Mouse (Mus musculus): ENCODE results near the gene Tbx6. TPM values are rescaled to one million over a fixed set of nuclear protein-coding genes. Genes with fewer than 3 reads are reported as not detected.
"Not testable (repeated sequence)": the region's sequence is repeated elsewhere in the genome, so short reads cannot be mapped to it uniquely, and the experiment has no call there.

Gene Tbx6
- polyA plus RNA-seq, 2 experiments from 2014 or later: 2.7 to 2.8 TPM

DNA sequence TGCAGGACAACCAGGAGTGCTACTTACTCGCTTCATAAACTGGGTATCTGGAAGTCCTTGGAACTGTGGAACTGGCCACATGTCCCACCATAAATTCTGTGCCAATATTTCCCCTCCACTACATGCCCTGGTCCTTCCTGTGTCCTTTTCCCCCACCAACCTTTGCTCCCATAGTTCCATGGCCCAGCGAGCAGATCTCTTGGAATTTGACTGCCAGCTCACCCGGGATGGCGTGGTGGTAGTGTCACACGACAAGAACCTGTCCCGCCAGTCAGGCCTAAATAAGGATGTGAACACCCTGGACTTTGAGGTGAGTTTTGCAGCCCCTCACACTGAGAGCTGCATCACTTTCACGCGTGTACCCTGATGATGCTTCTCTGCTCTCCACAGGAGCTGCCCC is 14.3 kb upstream of the Tbx6 start:
- ATAC-seq: no peak

DNA sequence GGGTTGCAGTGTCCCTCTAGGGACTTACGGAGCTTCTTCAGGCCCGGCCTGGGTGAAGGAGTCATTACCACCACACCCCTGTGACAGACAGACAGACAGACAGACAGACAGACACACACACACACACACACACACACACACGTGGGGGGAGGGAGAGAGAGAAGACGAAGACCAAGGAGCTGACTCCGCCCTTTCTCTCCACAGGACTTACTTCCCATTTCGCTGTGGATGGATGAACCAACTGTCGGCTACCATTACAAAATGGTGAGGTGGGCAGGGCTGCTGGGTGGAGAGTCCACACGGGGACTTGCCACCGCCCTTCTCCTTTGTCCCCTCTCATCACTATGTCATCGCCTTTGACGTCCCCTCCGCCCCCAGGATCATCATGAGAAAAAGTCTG is 10.5 kb upstream of the Tbx6 start:
- ATAC-seq: no peak

- ATAC-seq: no peak
Observed at GRCm38 (mm10) chr7:126773351-126773750, 7.9 kb upstream of the Tbx6 start.

DNA sequence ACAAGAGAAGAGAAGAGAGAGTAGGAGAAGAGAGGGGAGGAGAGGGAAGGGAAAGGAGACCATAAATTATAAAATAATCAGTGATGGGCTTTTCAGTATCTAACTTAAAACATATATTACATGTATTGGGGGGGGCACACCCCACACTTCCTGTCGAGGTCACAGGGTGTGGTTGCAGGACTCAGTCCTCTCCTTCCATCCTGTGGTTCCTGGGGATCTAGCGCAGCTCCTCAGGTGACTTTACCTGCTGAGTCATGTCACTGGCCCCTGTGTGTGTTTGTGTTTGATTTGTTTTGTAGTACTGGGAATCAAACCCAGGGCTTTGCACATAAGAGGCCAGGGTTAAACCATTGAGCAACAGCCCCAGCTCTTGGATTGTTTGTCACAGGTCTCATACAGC is 6.8 kb upstream of the Tbx6 start:
- ATAC-seq: peak; percentile 38

DNA sequence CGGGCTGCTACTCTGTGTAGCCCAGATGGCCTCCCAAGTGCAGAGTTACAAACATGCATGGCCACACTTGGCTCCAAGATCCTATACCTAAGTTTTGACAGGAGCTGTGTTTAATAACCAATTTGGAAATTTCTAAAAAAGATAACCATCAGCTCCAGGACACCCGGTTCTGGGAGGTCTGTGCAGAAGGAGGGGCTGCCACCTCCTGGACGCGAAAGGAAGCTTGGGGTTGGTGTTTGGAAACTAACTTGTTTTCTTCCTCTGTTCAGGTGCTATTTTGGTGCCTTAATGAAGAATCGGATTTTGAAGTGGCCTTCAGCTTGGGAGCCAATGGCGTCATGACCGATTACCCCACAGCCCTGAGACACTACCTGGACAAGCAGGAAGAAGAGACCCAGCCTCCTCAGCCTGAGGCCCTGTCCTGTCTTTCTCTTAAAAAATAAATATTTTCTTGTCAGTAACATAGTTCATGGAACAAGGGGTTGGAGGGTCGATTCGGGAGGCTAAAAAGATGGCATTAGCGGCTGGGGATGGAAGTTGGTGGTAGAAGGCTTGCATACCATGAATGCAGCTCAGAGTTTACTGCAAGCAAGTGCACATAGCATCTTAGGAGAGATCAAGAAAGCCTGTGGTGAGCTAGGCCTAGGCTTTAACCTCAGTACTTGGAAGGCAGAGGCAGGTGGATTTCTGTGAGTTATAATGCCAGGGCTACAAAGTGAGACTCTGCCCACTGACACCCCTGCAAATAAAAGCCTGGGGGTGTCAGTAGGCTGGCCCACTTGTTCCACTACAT is 5.9 kb upstream of the Tbx6 start:
- ATAC-seq: no peak

DNA sequence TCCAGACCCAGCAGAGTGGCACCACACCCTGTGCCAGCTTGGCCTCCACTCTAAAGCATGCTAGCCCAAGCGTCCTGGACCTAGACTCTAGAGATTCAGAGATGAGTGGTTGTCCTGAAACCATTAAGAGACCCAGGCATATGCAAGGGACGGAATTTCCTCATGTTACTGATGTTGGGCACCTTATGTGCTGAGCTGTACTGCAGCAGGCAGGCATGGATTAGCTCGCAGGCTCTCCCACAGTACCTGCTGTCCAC is 5.4 kb upstream of the Tbx6 start:
- ATAC-seq: no peak

DNA sequence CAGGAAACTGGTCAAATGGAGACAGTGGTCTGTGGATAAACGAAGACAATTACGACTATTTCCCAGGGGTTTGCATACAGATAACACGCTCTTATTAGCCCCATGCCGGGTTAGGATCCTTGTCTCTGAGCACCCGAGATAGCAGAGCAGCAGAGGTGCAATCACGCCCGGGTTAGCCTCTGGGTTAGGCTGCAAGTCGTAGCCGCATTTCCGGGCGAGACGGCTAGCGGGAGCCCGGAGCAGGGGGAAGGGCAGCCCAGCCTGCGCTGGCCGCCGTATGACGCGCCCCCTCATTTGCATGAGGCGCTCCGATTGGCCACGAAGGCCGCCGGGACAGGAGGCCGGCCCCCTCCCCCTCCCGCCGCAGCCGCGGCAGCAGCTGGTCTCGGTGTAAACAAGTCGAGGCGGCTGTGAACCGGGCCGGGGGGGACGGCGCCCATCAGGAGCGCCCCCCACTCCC is 4.7 kb upstream of the Tbx6 start, which contains the start of gene Ypel3:
TSS of gene Ypel3 (plus strand) at position 358 of the 460 bp plus-strand sequence.
- ATAC-seq: peak; percentile 89

DNA sequence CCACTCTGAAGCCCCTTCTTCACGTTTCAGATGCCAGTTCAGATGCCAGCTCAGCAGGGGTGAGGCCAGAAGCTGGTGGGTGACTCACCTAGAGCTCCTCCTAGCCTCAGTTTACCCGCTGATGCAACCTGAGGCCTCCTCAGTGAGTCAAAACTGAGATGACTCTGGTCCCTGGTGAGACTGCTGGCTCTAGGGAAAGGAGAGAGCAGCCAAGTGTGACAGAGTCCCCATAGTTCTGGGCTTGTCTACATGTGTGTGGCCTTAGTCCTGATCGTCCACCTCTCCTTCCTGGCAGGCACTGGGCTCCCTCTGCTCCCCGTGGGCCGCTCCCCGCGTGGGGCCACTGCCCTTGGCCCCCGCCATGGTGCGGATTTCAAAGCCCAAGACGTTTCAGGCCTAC is 3.8 kb upstream of the Tbx6 start:
- ATAC-seq: no peak

DNA sequence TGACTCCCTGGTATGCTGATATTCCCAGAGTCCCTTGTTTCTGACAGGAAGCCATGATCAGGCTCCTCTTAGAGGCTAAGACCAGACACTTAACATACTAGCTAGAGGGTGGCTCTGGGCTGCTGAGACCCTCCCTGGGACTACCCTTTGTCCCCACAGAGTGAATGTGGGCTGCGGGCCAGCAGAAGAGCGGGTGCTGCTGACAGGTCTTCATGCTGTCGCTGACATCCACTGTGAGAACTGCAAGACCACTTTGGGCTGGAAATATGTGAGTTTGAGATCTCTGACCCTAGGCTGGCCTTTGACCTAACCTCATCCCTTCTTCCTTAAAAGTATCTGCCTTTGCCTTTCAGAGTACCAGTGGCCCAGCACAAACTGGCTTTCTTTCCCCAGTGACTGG is 3.1 kb upstream of the Tbx6 start:
- ATAC-seq: no peak

DNA sequence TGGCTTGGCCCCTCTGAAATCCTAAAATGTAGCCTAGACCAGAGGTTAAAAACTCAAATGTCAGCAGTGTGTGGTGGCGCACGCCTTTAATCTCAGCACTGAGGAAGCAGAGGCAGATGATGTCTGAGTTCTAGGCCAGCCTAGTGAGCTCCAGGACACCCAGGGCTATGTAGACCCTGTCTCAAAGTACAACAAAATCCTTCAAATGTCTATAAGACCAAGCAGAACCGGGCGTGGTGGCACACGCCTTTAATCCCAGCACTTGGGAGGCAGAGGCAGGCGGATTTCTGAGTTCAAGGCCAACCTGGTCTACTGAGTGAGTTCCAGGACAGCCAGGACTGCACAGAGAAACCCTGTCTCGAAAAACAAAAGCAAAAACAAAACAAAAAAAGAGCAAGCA is 2.2 kb upstream of the Tbx6 start:
- not testable (repeated sequence) for ATAC-seq

DNA sequence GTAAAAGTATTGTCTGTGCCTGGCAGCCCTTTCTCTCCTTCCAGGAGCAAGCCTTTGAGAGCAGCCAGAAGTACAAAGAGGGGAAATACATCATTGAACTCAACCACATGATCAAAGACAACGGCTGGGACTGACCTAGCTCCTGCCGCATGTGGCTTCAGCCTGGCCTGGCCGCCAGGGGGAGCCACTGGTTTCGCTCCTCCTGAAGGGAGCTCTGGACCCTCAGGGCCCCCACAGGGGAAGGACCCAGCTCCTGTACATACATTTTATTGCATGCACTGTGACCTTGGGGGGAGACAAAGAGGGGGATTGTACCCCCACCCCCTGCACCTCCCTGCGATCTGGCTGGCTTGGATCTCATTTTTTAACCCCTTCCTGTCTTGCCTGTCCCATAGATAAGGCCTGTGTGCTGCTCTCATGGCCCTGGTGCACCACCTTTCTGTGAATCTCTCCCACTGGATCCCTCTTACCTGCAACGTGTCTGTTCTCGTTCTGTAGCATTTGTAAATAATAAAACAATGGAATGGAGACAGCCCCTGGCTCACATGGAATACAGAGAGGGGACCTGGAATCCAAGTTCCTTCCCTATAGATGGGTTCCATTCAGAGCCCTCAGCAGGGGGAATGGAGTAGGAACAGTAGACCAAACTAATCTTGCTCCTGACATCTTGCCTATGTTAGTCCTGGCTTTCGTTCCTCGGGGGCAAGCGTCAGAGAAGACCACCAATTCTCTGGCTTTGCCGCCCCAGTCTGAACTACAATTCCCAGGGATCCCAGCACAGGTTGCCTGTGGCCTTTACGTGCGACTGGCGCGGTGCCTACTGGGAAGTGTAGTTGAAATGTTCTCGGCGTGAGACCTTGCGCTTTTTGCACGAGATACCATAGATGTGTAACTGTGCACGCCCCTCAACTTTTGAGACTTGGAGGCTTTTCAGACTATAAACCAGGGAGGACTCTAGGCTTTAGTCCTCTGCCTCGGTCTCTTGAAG is 1.0 kb upstream of the Tbx6 start:
- peak; percentile 28 for ATAC-seq

DNA sequence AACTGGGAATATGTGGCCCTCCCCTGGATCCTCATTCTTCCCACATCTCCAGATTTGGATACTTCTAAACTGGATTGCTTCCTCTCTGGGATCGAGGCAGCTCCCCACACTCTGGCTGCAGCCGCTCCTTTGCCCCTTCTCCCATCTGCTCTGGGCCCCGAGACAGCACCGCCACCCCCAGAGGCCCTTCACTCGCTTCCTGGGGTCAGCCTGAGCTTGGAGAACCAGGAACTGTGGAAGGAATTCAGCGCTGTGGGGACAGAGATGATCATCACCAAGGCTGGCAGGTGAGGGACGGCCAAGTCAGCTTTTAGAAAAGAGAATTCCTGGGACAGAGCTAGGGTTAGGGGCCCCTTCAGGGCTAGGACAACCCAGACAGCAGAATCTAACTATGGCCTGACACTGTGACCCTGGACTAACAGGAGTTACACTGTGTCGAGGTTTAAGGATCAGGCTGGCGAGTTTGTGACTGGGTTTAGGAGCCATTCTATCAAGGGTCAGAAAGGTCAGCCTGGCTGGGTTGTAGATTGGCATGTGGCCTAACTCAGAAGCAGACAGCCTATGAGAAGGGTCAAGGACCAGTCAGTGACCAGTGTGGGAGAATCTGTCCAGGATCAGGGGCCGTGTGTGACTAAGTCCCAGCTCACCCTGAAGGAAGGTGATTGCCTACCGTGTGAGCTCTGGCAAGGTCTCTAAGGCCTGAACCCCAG is 533 bp downstream of the Tbx6 start:
- no peak for ATAC-seq

GRCm38 (mm10) chr7:126782693-126783092 is 1.4 kb downstream of the Tbx6 start:
- ATAC-seq: no peak

DNA sequence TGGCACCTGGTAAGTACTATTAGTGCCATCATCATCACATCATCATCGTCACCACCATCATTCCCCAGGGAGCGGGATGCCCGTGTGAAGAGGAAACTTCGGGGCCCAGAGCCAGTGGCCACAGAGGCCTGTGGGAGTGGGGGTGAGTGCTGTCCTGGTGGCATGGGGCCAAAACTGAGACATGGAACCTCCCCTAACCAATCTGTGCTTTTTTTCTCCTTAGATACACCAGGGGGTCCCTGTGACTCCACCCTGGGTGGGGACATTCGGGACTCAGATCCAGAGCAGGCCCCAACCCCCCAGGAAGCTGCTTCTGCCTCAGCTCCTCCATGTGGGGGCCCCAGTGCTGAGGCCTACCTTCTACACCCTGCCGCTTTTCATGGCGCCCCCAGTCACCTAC is 3.2 kb downstream of the Tbx6 start:
- no peak for ATAC-seq

DNA sequence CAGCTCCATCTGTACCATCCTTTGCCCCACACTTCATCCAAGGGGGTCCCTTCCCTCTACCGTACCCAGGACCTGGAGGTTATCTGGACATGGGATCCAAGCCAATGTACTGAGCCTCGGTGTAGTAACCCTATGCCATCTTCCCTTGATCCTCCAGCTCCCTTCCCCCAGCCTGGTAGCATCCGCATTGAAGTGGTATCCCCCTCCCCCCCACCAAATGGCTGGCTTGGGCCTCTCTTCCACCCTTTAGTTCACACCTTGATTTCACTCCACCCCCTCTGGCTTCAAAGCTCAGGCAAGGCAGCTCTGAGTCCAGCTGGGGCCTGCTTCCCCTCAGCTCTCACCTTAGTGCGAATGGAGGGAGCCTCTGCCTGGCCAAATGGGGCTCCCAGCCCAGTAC is 3.8 kb downstream of the Tbx6 start:
- ATAC-seq: no peak

- no peak for ATAC-seq
Observed at GRCm38 (mm10) chr7:126786142-126786541, 4.9 kb downstream of the Tbx6 start.

DNA sequence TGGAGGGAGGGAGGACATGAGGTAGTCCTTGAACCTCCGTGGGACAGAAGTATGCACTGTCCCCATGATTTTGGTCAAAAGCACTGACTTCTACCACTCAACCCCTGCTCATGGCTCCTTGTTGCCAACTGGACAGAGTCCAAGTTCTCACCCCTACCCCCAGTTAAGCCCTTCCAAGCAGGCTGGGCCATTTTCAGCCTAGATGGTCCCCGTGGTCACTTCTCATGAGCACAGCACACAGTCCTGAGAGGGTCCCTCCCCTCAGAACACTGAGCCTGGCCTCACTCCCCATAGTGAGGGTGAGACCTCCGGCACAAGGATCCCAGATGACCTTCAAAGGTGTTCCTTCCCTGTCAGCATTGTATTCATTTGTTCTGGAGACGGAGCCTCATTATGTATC is 7.9 kb downstream of the Tbx6 start:
- no peak for ATAC-seq

DNA sequence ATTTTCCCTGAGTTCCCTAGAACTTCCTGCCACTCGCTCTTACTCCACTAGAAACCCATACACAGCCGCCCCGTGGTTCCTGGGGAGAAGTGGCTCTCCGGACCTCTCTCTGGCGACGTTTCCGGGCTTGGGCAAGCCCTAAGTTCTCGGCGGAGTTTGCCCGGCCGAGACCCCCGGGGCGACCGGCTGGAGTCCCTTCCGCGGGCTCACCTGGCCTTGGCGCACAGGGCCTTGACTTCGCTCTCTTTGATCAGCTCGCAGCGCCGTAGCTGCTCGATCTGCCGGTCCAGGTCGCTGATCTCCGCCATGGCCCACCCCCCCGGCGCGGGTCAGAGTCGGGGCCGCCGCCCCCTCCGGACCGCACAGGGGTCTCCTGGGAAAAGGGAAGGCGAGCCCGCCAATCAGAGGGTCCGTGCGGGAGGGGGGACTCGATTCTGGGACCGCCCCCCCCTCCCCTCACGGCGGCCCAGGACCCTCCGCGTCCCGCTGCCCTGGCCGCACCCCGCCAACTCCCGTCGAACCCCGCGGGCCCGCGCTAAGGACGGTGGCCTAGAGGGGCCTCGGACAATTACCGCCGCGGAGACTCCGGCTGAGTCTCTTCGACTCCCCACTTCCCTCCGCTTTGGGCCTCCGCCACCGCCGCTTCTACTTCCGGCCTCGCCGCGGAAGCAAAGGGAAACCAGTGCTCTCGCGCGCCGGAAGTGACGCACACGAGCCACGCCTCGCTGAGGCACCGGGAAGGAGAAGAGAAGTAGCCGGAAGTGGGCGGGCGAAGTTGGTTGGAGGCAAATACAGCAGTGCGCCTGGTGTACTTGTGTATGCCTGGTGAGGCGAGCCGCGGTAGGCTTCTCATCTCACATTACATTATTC is 10.8 kb downstream of the Tbx6 start, which contains the start of gene Ppp4c:
TSS of gene Ppp4c (minus strand) at position 646 of the 870 bp plus-strand sequence.
- peak; percentile 85 for ATAC-seq

GRCm38 (mm10) chr7:126792721-126793443 is 11.6 kb downstream of the Tbx6 start:
- no peak for ATAC-seq

DNA sequence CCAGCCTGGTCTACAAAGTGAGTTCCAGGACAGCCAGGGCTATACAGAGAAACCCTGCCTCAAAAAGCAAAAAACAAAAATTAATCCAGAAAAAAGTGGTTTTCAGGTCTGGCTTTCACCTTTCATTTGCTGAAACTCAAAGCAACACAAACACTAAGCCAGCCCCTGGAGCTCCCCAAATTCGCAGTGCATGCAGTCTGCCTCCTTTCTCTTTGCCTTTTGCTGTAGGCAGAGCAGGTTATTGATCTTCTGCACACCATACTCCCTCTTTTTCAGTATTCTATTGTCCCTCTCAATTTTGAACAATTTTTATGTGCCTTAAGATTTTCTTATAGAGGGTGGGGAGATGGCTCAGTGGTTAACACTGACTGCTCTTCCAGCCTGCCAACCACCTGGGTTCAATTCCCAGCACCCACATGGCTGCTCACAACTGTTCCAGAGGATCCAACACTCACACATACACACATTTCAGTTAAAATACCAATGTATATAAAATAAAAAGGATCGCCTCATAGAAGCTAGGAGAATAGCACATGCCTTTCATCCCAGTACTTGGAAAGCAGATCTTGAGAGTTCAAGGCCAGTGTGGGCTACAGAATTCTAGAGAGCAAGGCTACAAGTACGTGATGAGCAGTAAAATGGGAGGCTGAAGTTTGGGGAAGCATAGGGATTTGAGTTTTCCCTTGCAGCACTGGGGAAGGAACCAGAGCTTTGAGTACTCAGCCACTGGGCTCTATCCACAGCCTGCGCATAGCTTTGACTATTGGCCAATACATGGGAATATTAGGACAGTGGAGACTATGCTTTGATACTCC is 12.4 kb downstream of the Tbx6 start:
- no peak for ATAC-seq

- ATAC-seq: peak; percentile 33
Observed at GRCm38 (mm10) chr7:126794271-126794605, 13.0 kb downstream of the Tbx6 start.
